Mouse (Mus musculus) liver, embryonic 15.5 days (tissue): ENCODE data around the gene Galnt18. TPM values are rescaled to one million over a fixed set of nuclear protein-coding genes. Genes with fewer than 3 reads are reported as not detected.

Source experiments
- ATAC-seq: fragments of 200-750 bp; cut with Nextera tagmentation; 2 replicates; pipeline ENCODE4 v1.8.0; 2017; ENCODE audit warnings: moderate number of reproducible peaks, mild to moderate bottlenecking, moderate library complexity; ENCODE audit not compliant: insufficient read depth
- H3K27ac ChIP-seq: fragments of 300-500 bp; sonication (generic); replicated peaks from 2 replicates; pipeline ENCODE4 v1.5.1; 2015; ENCODE audit warnings: mild to moderate bottlenecking, inconsistent platforms
- H3K27me3 ChIP-seq: fragments of 300-500 bp; sonication (generic); 2 replicates; pipeline ENCODE4 v1.6.1; 2015; ENCODE audit warnings: mild to moderate bottlenecking, inconsistent platforms
- H3K36me3 ChIP-seq: fragments of 300-500 bp; sonication (generic); replicated peaks from 2 replicates; pipeline ENCODE4 v1.6.1; 2015; ENCODE audit warnings: moderate library complexity, mild to moderate bottlenecking, inconsistent platforms
- H3K4me1 ChIP-seq: fragments of 300-500 bp; sonication (generic); replicated peaks from 2 replicates; pipeline ENCODE4 v1.6.1; 2015; ENCODE audit warnings: inconsistent platforms
- H3K4me2 ChIP-seq: fragments of 300-500 bp; sonication (generic); 2 replicates; pipeline ENCODE4 v1.6.1; 2015; ENCODE audit warnings: moderate library complexity, mild to moderate bottlenecking, inconsistent platforms
- H3K4me3 ChIP-seq: fragments of 300-500 bp; sonication (generic); replicated peaks from 2 replicates; pipeline ENCODE4 v1.5.1; 2015; ENCODE audit warnings: mild to moderate bottlenecking, inconsistent platforms
- H3K9ac ChIP-seq: fragments of 300-500 bp; sonication (generic); 2 replicates; pipeline ENCODE4 v1.6.1; 2015; ENCODE audit warnings: moderate library complexity, mild to moderate bottlenecking, inconsistent platforms
- H3K9me3 ChIP-seq: fragments of 300-500 bp; sonication (generic); replicated peaks from 2 replicates; pipeline ENCODE4 v1.6.1; 2016; ENCODE audit warnings: inconsistent platforms
- whole genome bisulfite sequencing: fragments of 180-500 bp; shearing (Covaris S2); methylation state at CpG from one replicate; pipeline ENCODE4 v1.1.7; 2015; ENCODE audit warnings: mixed read lengths; ENCODE audit not compliant: insufficient replicate concordance; 5-methylcytosine and 5-hydroxymethylcytosine counted together
- polyA plus RNA-seq: library from polyadenylated mRNA; unstranded; fragments of >200 nt; fragmentation: Nextera tagmentation; extraction: Ambion mirVana; gene quantifications from 2 replicates; pipeline ENCODE4 v1.2.1, GENCODE M21; 2015

Galnt18 gene
- polyA plus RNA-seq, 1 experiment from 2014 or later, result 1.5 TPM

- no peak overlapping the region for H3K27ac ChIP-seq
- ATAC-seq, result no peak
- no peaks in the 10 kb centered on the region for H3K27me3 ChIP-seq
- 46% methylated on average over 1 of the region's 1 CpGs for WGBS
- H3K4me3 ChIP-seq, result no peak overlapping the region
- no peaks in the 10 kb centered on the region for H3K36me3 ChIP-seq
- no peak overlapping the region for H3K4me2 ChIP-seq
- no peaks in the 10 kb centered on the region for H3K9me3 ChIP-seq
- no peaks in the 10 kb centered on the region for H3K4me1 ChIP-seq
- H3K9ac ChIP-seq, result no peak overlapping the region
Observed at GRCm38 (mm10) chr7:111545614-111546013, 234.2 kb downstream of the Galnt18 start.

DNA sequence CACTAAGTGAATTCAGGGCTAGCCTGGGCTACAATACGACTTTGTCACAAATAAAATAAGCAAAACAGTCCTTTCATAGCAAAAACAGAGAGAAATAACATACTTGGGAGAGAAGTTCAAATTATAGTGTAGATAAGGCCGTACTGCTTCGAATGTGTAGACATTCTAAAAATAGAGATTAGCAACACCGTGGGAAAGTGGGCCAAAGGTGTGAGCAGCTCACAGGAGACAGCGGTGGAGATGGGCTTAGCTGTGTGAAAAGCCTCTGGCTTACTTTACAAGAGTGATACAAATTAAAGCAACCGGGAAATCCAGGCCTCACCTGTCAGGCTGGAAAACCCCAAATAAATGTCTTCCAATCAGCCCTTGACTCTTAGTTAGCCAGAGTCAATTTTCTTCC lies 241.8 kb downstream of the Galnt18 start:
- H3K9me3 ChIP-seq, result no peaks in the 10 kb centered on the region
- H3K36me3 ChIP-seq, result no peaks in the 10 kb centered on the region
- WGBS, result 65% methylated on average over 6 of the region's 6 CpGs
- no peak overlapping the region for H3K27ac ChIP-seq
- H3K4me3 ChIP-seq, result no peak overlapping the region
- H3K27me3 ChIP-seq, result no peaks in the 10 kb centered on the region
- H3K4me2 ChIP-seq, result no peak overlapping the region
- H3K9ac ChIP-seq, result no peak overlapping the region
- ATAC-seq, result no peak
- no peaks in the 10 kb centered on the region for H3K4me1 ChIP-seq

GRCm38 (mm10) chr7:111534826-111535405 lies 244.9 kb downstream of the Galnt18 start:
- H3K4me3 ChIP-seq, result no peak overlapping the region
- H3K9ac ChIP-seq, result no peak overlapping the region
- no peak overlapping the region for H3K27ac ChIP-seq
- no peaks in the 10 kb centered on the region for H3K9me3 ChIP-seq
- WGBS, result 65% methylated on average over 8 of the region's 8 CpGs
- H3K4me2 ChIP-seq, result no peak overlapping the region
- H3K27me3 ChIP-seq, result no peaks in the 10 kb centered on the region
- no peak for ATAC-seq
- no peaks in the 10 kb centered on the region for H3K4me1 ChIP-seq
- H3K36me3 ChIP-seq, result no peaks in the 10 kb centered on the region

- H3K27me3 ChIP-seq, result no peaks in the 10 kb centered on the region
- no peak overlapping the region for H3K9ac ChIP-seq
- no peak overlapping the region for H3K4me2 ChIP-seq
- 60% methylated on average over 3 of the region's 3 CpGs for WGBS
- no peak for ATAC-seq
- H3K4me3 ChIP-seq, result no peak overlapping the region
- no peaks in the 10 kb centered on the region for H3K36me3 ChIP-seq
- H3K27ac ChIP-seq, result no peak overlapping the region
- no peaks in the 10 kb centered on the region for H3K9me3 ChIP-seq
- no peaks in the 10 kb centered on the region for H3K4me1 ChIP-seq
Observed at GRCm38 (mm10) chr7:111528961-111529643, 250.7 kb downstream of the Galnt18 start.

DNA sequence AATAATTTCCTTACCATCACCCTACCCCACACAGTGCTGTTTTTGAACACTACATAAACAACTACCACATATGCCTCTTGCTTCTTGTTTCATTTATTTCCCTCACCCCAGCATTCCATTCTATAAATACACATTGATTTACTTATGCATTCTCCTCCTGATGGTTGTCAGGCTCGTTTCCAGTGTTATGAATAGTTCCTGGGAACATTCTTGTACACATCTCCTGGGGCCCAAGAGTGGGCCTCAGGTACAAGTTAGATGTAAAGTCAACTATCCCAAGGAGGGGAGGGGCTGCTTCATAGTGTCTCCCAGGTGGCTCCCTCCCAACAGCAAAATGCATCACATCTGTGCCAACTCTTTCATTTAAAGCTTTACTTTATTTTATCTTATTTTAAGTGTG lies 251.3 kb downstream of the Galnt18 start:
- H3K9ac ChIP-seq, result no peak overlapping the region
- no peaks in the 10 kb centered on the region for H3K27me3 ChIP-seq
- no peak overlapping the region for H3K27ac ChIP-seq
- H3K4me3 ChIP-seq, result no peak overlapping the region
- no peaks in the 10 kb centered on the region for H3K4me1 ChIP-seq
- WGBS, result 13% methylated on average over 1 of the region's 1 CpGs
- no peaks in the 10 kb centered on the region for H3K9me3 ChIP-seq
- H3K36me3 ChIP-seq, result no peaks in the 10 kb centered on the region
- no peak overlapping the region for H3K4me2 ChIP-seq
- no peak for ATAC-seq

GRCm38 (mm10) chr7:111520881-111521280 lies 258.9 kb downstream of the Galnt18 start:
- no peak overlapping the region for H3K4me3 ChIP-seq
- H3K9me3 ChIP-seq, result no peaks in the 10 kb centered on the region
- no peaks in the 10 kb centered on the region for H3K4me1 ChIP-seq
- H3K27ac ChIP-seq, result no peak overlapping the region
- H3K9ac ChIP-seq, result no peak overlapping the region
- H3K36me3 ChIP-seq, result no peaks in the 10 kb centered on the region
- ATAC-seq, result no peak
- WGBS, result 56% methylated on average over 1 of the region's 1 CpGs
- no peaks in the 10 kb centered on the region for H3K27me3 ChIP-seq
- no peak overlapping the region for H3K4me2 ChIP-seq

- Histone ChIP-seq H3K9me3 (no peaks in the 10 kb centered on the region), H3K27ac (no peak overlapping the region), H3K9ac (no peak overlapping the region), H3K4me3 (no peak overlapping the region), H3K4me2 (no peak overlapping the region), H3K27me3 (no peaks in the 10 kb centered on the region), H3K36me3 (no peaks in the 10 kb centered on the region), H3K4me1 (no peaks in the 10 kb centered on the region)
- ATAC-seq, result no peak
- 63% methylated on average over 8 of the region's 8 CpGs for WGBS
Observed at GRCm38 (mm10) chr7:111518581-111519242, 261.1 kb downstream of the Galnt18 start.

DNA sequence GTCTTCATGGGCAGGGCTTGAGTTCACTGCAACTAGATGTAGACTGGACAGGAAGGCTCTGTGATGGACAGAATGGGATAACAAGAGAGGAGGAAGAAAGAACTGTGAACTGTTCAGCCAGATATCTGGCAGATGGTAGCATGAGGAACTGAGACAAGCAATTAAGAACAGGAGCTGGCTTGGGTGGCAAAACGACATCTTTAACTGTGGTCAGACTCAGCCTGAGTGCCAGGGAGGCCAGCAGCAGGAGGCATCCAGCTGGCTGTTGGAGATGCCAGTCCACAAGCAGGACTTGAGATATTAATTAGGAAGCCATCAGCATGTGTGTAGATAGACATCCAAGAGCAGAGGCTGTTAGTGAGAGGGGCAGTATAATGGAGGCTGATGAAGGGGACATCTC lies 262.9 kb downstream of the Galnt18 start:
- no peak overlapping the region for H3K4me2 ChIP-seq
- WGBS, result 22% methylated on average over 1 of the region's 1 CpGs
- H3K9ac ChIP-seq, result no peak overlapping the region
- no peaks in the 10 kb centered on the region for H3K36me3 ChIP-seq
- no peak for ATAC-seq
- H3K4me3 ChIP-seq, result no peak overlapping the region
- no peaks in the 10 kb centered on the region for H3K4me1 ChIP-seq
- H3K27me3 ChIP-seq, result no peaks in the 10 kb centered on the region
- no peaks in the 10 kb centered on the region for H3K9me3 ChIP-seq
- no peak overlapping the region for H3K27ac ChIP-seq

- Histone ChIP-seq H3K9ac (no peak overlapping the region), H3K27ac (no peak overlapping the region)
- ATAC-seq, result no peak
Observed at GRCm38 (mm10) chr7:111515471-111515870, 264.3 kb downstream of the Galnt18 start.

GRCm38 (mm10) chr7:111509167-111509854 lies 270.5 kb downstream of the Galnt18 start:
- H3K9me3 ChIP-seq, result no peaks in the 10 kb centered on the region
- no peak for ATAC-seq
- H3K27me3 ChIP-seq, result no peaks in the 10 kb centered on the region
- 57% methylated on average over 2 of the region's 2 CpGs for WGBS
- H3K9ac ChIP-seq, result no peak overlapping the region
- no peak overlapping the region for H3K4me3 ChIP-seq
- no peaks in the 10 kb centered on the region for H3K36me3 ChIP-seq
- no peak overlapping the region for H3K4me2 ChIP-seq
- H3K4me1 ChIP-seq, result no peaks in the 10 kb centered on the region
- no peak overlapping the region for H3K27ac ChIP-seq

More at GRCm38 (mm10) chr7:111515471-111515870, 264.3 kb downstream of the Galnt18 start:
- 66% methylated on average over 2 of the region's 2 CpGs for WGBS
- H3K4me3 ChIP-seq, result no peak overlapping the region
- no peak overlapping the region for H3K4me2 ChIP-seq
- no peaks in the 10 kb centered on the region for H3K4me1 ChIP-seq
- H3K36me3 ChIP-seq, result no peaks in the 10 kb centered on the region
- H3K9me3 ChIP-seq, result no peaks in the 10 kb centered on the region
- H3K27me3 ChIP-seq, result no peaks in the 10 kb centered on the region

DNA sequence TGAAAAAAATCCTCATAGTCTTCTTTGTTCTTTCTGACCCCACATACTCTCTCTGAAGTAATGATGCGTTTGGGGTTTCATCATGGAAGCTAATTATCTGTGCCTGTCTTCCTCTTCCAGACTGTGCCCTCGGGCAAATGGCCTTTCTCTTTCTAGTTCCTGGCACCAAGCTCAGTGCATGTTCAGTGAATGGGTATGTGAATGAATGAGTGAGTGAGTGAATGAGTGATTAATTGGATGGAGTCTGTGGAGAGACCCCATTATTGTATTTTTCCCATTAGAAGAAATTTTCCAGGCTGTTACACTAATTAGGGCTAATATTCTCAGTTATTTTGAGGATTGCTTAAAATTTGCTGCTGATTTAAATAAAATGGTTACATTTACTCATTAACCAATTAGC lies 279.2 kb downstream of the Galnt18 start:
- no peak overlapping the region for H3K4me3 ChIP-seq
- no peak overlapping the region for H3K4me2 ChIP-seq
- WGBS, result 52% methylated on average over 2 of the region's 2 CpGs
- no peaks in the 10 kb centered on the region for H3K9me3 ChIP-seq
- no peak overlapping the region for H3K27ac ChIP-seq
- no peak for ATAC-seq
- H3K36me3 ChIP-seq, result no peaks in the 10 kb centered on the region
- H3K9ac ChIP-seq, result no peak overlapping the region
- no peaks in the 10 kb centered on the region for H3K4me1 ChIP-seq
- H3K27me3 ChIP-seq, result no peaks in the 10 kb centered on the region
